Mouse (Mus musculus): ENCODE measurements at regions not wholly inside any gene's neighbourhood (a gene's known extent, or its start where the extent isn't known, plus 50 kb on each side); places are given as distances from the start of the nearest gene placed in this dataset.
A peak's percentile ranks its signal among the peaks of the same experiment; 100 is the strongest.

DNA sequence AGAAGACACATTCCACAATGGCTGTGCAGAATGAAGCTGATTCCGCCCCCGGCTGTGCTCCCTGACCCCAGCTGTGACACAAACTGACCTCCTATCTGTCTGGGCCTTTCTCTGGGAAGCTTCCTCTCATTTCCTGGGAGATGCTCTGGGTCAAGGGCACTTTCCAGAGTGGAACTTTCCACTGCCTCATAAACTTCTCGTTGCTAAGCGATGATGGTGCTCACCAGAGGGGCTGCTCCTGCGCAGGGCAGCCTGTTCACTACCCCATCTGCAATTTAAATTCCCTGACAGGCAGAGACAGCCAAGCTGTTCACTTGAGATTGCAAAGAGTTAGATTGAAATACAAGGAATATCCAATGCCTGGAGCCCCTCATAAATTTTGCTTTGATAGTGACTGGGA, 116.7 kb upstream of the 1700012A03Rik start:
- H3K4me1 ChIP-seq = peaks cover 10% of the 10 kb centered on the region
- H3K27me3 ChIP-seq = peaks cover 9% of the 10 kb centered on the region
- ATAC-seq = peak; percentile 46; the same call in 1 of the 2 replicates
- no peaks in the 10 kb centered on the region for H3K9me3 ChIP-seq (replicated peaks)
- WGBS = 65% methylated on average over 5 of the region's 5 CpGs
- H3K4me2 ChIP-seq = no peak overlapping the region
- H3K27ac ChIP-seq = no peak overlapping the region
- no peak overlapping the region for H3K4me3 ChIP-seq
- H3K36me3 ChIP-seq (ENCODE audit: poor library complexity, severe bottlenecking) = no peaks in the 10 kb centered on the region
- H3K9ac ChIP-seq = no peak overlapping the region

- no peak overlapping the region for H3K4me3 ChIP-seq
- peaks cover 9% of the 10 kb centered on the region; the same call in 1 of the 2 replicates for H3K4me1 ChIP-seq
- no peaks in the 10 kb centered on the region for H3K27me3 ChIP-seq
- no peak overlapping the region for H3K9ac ChIP-seq
- ATAC-seq = no peak
- H3K36me3 ChIP-seq (ENCODE audit: poor library complexity, severe bottlenecking) = no peaks in the 10 kb centered on the region
- no peaks in the 10 kb centered on the region for H3K9me3 ChIP-seq (replicated peaks)
- WGBS = 91% methylated on average over 6 of the region's 6 CpGs
- H3K27ac ChIP-seq = no peak overlapping the region
- no peak overlapping the region for H3K4me2 ChIP-seq
Measured at GRCm38 (mm10) chr6:31931116-31931515, 118.9 kb upstream of the 1700012A03Rik start.

GRCm38 (mm10) chr6:31929165-31929564, 120.9 kb upstream of the 1700012A03Rik start:
- WGBS = 94% methylated on average over 2 of the region's 2 CpGs
- no peak overlapping the region for H3K4me3 ChIP-seq

GRCm38 (mm10) chr6:31927181-31927580, 122.9 kb upstream of the 1700012A03Rik start:
- H3K4me3 ChIP-seq = no peak overlapping the region
- no peaks in the 10 kb centered on the region for H3K36me3 ChIP-seq (ENCODE audit: poor library complexity, severe bottlenecking)
- no peak for ATAC-seq
- H3K27me3 ChIP-seq = no peaks in the 10 kb centered on the region
- no peak overlapping the region for H3K27ac ChIP-seq
- H3K4me2 ChIP-seq = no peak overlapping the region
- WGBS = 79% methylated on average over 3 of the region's 3 CpGs
- no peak overlapping the region for H3K9ac ChIP-seq
- H3K9me3 ChIP-seq (replicated peaks) = no peaks in the 10 kb centered on the region
- H3K4me1 ChIP-seq = peaks cover 13% of the 10 kb centered on the region

More at GRCm38 (mm10) chr6:31929165-31929564, 120.9 kb upstream of the 1700012A03Rik start:
- H3K36me3 ChIP-seq (ENCODE audit: poor library complexity, severe bottlenecking) = no peaks in the 10 kb centered on the region
- H3K4me2 ChIP-seq = no peak overlapping the region
- H3K9ac ChIP-seq = no peak overlapping the region
- H3K9me3 ChIP-seq (replicated peaks) = no peaks in the 10 kb centered on the region
- H3K4me1 ChIP-seq = peaks cover 17% of the 10 kb centered on the region
- H3K27me3 ChIP-seq = no peaks in the 10 kb centered on the region
- H3K27ac ChIP-seq = no peak overlapping the region
- no peak for ATAC-seq

DNA sequence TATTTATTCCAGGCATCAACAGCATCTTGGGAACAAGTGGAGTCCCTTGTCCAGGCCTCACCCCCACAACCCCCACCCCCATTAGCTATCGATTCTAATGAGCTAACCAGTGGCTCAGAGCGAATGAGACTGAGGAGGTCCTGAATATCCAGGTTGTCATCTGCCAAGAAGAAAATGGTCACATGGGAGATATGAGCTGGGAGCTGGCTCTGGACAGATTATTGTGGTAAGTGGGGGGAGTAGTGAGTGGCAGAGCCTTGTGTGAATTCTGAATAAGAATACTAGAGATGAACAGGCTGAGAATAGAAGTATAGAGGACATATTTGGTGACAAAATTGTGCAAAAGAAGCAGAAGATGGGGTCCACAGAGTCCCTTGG, 125.4 kb upstream of the 1700012A03Rik start:
- Histone ChIP-seq H3K9me3 (replicated peaks) (no peaks in the 10 kb centered on the region), H3K9ac (no peak overlapping the region), H3K4me3 (no peak overlapping the region), H3K4me2 (no peak overlapping the region), H3K27ac (no peak overlapping the region), H3K27me3 (no peaks in the 10 kb centered on the region), H3K36me3 (ENCODE audit: poor library complexity, severe bottlenecking) (no peaks in the 10 kb centered on the region), H3K4me1 (peaks cover 13% of the 10 kb centered on the region)
- 71% methylated on average over 2 of the region's 2 CpGs for WGBS
- no peak for ATAC-seq

GRCm38 (mm10) chr6:31923951-31924668, 125.9 kb upstream of the 1700012A03Rik start:
- ATAC-seq = 0 out of 2 replicates have a peak, but pooled peaks have one; percentile 51
- H3K4me3 ChIP-seq = no peak overlapping the region
- no peak overlapping the region for H3K27ac ChIP-seq
- no peak overlapping the region for H3K4me2 ChIP-seq
- H3K27me3 ChIP-seq = no peaks in the 10 kb centered on the region
- H3K9me3 ChIP-seq (replicated peaks) = no peaks in the 10 kb centered on the region
- peaks cover 13% of the 10 kb centered on the region for H3K4me1 ChIP-seq
- H3K9ac ChIP-seq = no peak overlapping the region
- WGBS = 39% methylated on average over 3 of the region's 3 CpGs
- no peaks in the 10 kb centered on the region for H3K36me3 ChIP-seq (ENCODE audit: poor library complexity, severe bottlenecking)

DNA sequence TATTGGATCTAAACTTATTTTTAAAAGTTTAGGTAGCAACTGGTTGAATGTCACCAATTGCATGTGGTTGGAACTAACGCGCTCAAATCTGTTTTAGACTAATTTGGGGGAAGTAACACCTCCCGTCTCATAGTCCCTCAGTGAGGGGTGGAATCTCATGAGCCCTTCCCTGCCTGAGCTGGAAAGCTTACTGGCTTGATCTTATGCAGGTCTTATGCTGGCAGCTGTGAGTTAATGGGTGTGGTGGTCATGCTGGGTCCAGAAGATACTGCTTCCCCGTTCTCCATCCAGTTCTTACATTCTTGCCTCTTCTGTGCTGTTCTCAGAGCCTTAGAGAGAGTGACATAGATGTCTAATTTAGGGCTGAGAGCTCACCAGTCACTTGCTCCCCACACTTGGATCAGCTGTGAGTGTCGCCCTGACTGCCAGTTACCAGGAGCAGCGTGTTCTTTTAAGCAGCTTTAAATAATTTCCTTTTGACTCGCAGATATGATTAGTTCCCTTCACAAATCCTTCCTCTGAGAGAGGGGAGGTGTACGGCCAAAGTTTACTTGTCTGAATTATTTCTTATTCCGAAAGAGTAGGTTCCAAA, 128.4 kb upstream of the 1700012A03Rik start:
- Histone ChIP-seq H3K9ac (no peak overlapping the region), H3K4me3 (no peak overlapping the region), H3K4me1 (peaks cover 13% of the 10 kb centered on the region), H3K27me3 (no peaks in the 10 kb centered on the region), H3K4me2 (no peak overlapping the region), H3K36me3 (ENCODE audit: poor library complexity, severe bottlenecking) (no peaks in the 10 kb centered on the region), H3K27ac (no peak overlapping the region), H3K9me3 (replicated peaks) (no peaks in the 10 kb centered on the region)
- 96% methylated on average over 9 of the region's 9 CpGs for WGBS
- ATAC-seq = no peak

- H3K27me3 ChIP-seq = no peaks in the 10 kb centered on the region
- WGBS = 87% methylated on average over 13 of the region's 13 CpGs
- no peak overlapping the region for H3K27ac ChIP-seq
- no peak overlapping the region for H3K9ac ChIP-seq
- H3K4me3 ChIP-seq = no peak overlapping the region
- H3K9me3 ChIP-seq (replicated peaks) = no peaks in the 10 kb centered on the region
- no peak overlapping the region for H3K4me2 ChIP-seq
- ATAC-seq = no peak
- no peaks in the 10 kb centered on the region for H3K36me3 ChIP-seq (ENCODE audit: poor library complexity, severe bottlenecking)
- H3K4me1 ChIP-seq = no peaks in the 10 kb centered on the region
Measured at GRCm38 (mm10) chr6:31917411-31918131, 132.5 kb upstream of the 1700012A03Rik start.

DNA sequence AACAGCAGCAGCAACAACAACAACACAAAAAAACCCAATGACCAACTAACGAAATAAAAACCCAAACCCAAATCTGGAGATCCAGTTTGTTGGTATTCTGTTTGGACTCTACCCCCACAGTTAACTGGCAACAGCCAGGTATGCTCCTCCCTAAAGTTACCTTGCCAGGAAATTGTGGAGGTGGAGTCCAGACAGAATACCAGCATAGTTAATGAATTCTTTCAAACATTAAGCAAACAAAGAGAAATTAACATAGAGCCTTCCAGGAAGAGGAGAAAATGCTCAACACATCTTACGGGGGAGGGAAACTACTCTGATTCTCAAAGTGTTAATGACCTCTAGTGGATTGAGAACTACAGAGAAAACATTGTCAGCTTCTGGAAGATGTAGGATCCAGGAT, 148.3 kb upstream of the 1700012A03Rik start:
- Histone ChIP-seq H3K9me3 (replicated peaks) (no peaks in the 10 kb centered on the region), H3K27me3 (no peaks in the 10 kb centered on the region), H3K27ac (no peak overlapping the region), H3K4me3 (no peak overlapping the region), H3K9ac (no peak overlapping the region), H3K4me2 (no peak overlapping the region), H3K4me1 (0 out of 2 replicates have a peak, but pooled peaks cover 3% of the 10 kb centered on the region), H3K36me3 (ENCODE audit: poor library complexity, severe bottlenecking) (no peaks in the 10 kb centered on the region)
- 72% methylated on average over 2 of the region's 2 CpGs for WGBS
- no peak for ATAC-seq

DNA sequence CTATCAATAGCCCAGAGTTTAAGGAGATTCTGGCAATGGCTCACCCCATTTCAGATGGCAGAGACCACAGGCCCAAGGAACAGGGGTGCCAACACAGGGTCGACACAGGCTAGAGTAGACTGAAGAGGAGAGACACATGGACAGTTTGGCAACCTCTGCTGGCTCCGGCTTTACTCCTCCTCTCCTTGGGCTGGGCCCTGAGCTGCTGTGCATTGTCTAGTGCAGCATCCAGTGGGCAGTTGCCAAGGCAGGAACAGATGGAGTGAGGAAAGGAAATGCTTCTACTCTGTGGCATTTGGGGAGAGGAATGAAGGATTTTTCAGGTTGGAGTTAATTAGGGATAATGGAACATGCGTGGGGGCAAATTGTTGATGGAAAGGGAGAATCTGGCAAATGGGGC, 151.0 kb upstream of the 1700012A03Rik start:
- H3K27me3 ChIP-seq = no peaks in the 10 kb centered on the region
- H3K27ac ChIP-seq = no peak overlapping the region
- no peak overlapping the region for H3K4me2 ChIP-seq
- no peaks in the 10 kb centered on the region for H3K9me3 ChIP-seq (replicated peaks)
- no peaks in the 10 kb centered on the region for H3K36me3 ChIP-seq (ENCODE audit: poor library complexity, severe bottlenecking)
- 0 out of 2 replicates have a peak, but pooled peaks cover 3% of the 10 kb centered on the region for H3K4me1 ChIP-seq
- H3K9ac ChIP-seq = no peak overlapping the region
- no peak overlapping the region for H3K4me3 ChIP-seq
- 52% methylated on average over 3 of the region's 3 CpGs for WGBS
- ATAC-seq = no peak

GRCm38 (mm10) chr6:31898609-31899008, 151.4 kb upstream of the 1700012A03Rik start:
- H3K4me3 ChIP-seq = no peak overlapping the region
- no peak overlapping the region for H3K9ac ChIP-seq
- no peak overlapping the region for H3K27ac ChIP-seq
- H3K36me3 ChIP-seq (ENCODE audit: poor library complexity, severe bottlenecking) = no peaks in the 10 kb centered on the region
- 8% methylated on average over 4 of the region's 4 CpGs for WGBS
- no peaks in the 10 kb centered on the region for H3K9me3 ChIP-seq (replicated peaks)
- no peak for ATAC-seq
- H3K4me1 ChIP-seq = 0 out of 2 replicates have a peak, but pooled peaks cover 3% of the 10 kb centered on the region
- H3K4me2 ChIP-seq = no peak overlapping the region
- H3K27me3 ChIP-seq = no peaks in the 10 kb centered on the region

DNA sequence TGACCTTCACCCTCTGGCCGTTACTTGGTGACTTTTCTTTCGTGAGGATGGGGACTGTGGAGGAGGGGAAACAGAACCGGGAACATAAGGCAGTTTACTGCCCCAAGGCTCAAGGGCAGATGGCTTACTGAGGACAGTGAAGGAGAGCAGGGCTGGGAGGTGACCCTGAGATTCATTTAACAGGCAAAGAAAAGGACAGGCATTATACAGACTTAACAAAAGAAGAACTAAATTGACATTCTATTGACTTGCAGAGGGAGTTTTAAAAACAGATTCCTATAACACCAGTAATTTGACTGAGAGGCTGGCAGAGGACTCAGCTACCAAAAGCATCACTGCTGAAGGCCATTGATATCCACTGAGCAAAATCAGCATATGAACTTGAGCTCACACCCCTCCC, 153.0 kb upstream of the 1700012A03Rik start:
- H3K9ac ChIP-seq = no peak overlapping the region
- no peak for ATAC-seq
- WGBS = 74% methylated on average over 3 of the region's 3 CpGs
- H3K36me3 ChIP-seq (ENCODE audit: poor library complexity, severe bottlenecking) = no peaks in the 10 kb centered on the region
- 0 out of 2 replicates have a peak, but pooled peaks cover 3% of the 10 kb centered on the region for H3K4me1 ChIP-seq
- no peaks in the 10 kb centered on the region for H3K9me3 ChIP-seq (replicated peaks)
- no peak overlapping the region for H3K4me2 ChIP-seq
- H3K4me3 ChIP-seq = no peak overlapping the region
- H3K27ac ChIP-seq = no peak overlapping the region
- no peaks in the 10 kb centered on the region for H3K27me3 ChIP-seq
